Mouse (Mus musculus): Measurements from ENCODE around the gene Ptpn6.

The Ptpn6 gene

GRCm38 (mm10) chr6:124738511-124739023 lies at the start of gene Ptpn6:
TSS of gene Ptpn6 (minus strand) at chr6:124738714.
- peak; percentile 79 to 90 for DNase-seq

- no peak for DNase-seq
Observed at GRCm38 (mm10) chr6:124787722-124788121, 49.2 kb upstream of the Ptpn6 start.

- DNase-seq: no peak
Observed at GRCm38 (mm10) chr6:124786756-124787420, 48.4 kb upstream of the Ptpn6 start.

GRCm38 (mm10) chr6:124782436-124782835 lies 43.9 kb upstream of the Ptpn6 start:
- peak; percentile 57 to 73 for DNase-seq

GRCm38 (mm10) chr6:124780917-124781316 lies 42.4 kb upstream of the Ptpn6 start:
- DNase-seq: no peak

- peak; percentile 67 to 81 for DNase-seq
Observed at GRCm38 (mm10) chr6:124779984-124780416, 41.5 kb upstream of the Ptpn6 start.

GRCm38 (mm10) chr6:124779222-124779983 lies 40.9 kb upstream of the Ptpn6 start, which contains the start of gene Lrrc23:
TSS of gene Lrrc23 (minus strand) at chr6:124779727.
- peak; percentile 47 to 58 for DNase-seq

- DNase-seq: no peak
Observed at GRCm38 (mm10) chr6:124770511-124770910, 32.0 kb upstream of the Ptpn6 start.

GRCm38 (mm10) chr6:124770013-124770412 lies 31.5 kb upstream of the Ptpn6 start:
- no peak for DNase-seq

- peak; percentile 68 to 80 for DNase-seq
Observed at GRCm38 (mm10) chr6:124769101-124769765, 30.7 kb upstream of the Ptpn6 start, which contains the start of gene Eno2. TSS of gene Eno2 (minus strand) at chr6:124769673.

- no peak for DNase-seq
Observed at GRCm38 (mm10) chr6:124768704-124769044, 30.2 kb upstream of the Ptpn6 start.

GRCm38 (mm10) chr6:124767920-124768703 lies 29.6 kb upstream of the Ptpn6 start:
- DNase-seq: peak; percentile 50 to 53

- DNase-seq: no peak
Observed at GRCm38 (mm10) chr6:124767536-124767919, 29.0 kb upstream of the Ptpn6 start.

- no peak for DNase-seq
Observed at GRCm38 (mm10) chr6:124765951-124766350, 27.4 kb upstream of the Ptpn6 start.

GRCm38 (mm10) chr6:124759259-124759658 lies 20.7 kb upstream of the Ptpn6 start:
- peak; percentile 89 to 91 for DNase-seq

- peak in 1 of 2 experiments; percentile 20 for DNase-seq
Observed at GRCm38 (mm10) chr6:124758849-124759232, 20.3 kb upstream of the Ptpn6 start.

GRCm38 (mm10) chr6:124757909-124758848 lies 19.7 kb upstream of the Ptpn6 start:
- peak; percentile 68 to 77 for DNase-seq

- no peak for DNase-seq
Observed at GRCm38 (mm10) chr6:124757351-124757880, 18.9 kb upstream of the Ptpn6 start.

GRCm38 (mm10) chr6:124756652-124757350 lies 18.3 kb upstream of the Ptpn6 start:
- DNase-seq: peak; percentile 89 to 93
